Mouse (Mus musculus) thymus, postnatal 0 days (tissue): ENCODE data around the gene Plaa. TPM values are rescaled to one million over a fixed set of nuclear protein-coding genes. Genes with fewer than 3 reads are reported as not detected.
"Not testable (repeated sequence)": the region's sequence is repeated elsewhere in the genome, so short reads cannot be mapped to it uniquely, and the experiment has no call there.

Experiments used
- DNase-seq: peaks from one replicate; pipeline ENCODE4 v3.0.0-alpha.2; 2015; ENCODE audit warnings: low spot score
- polyA plus RNA-seq: library from polyadenylated mRNA; unstranded; fragments of >200 nt; fragmentation: Nextera tagmentation; extraction: Ambion mirVana; gene quantifications from 2 replicates; pipeline ENCODE4 v1.2.1, GENCODE M21; 2015

The Plaa gene
- 67.5 and 74.6 TPM in 2 replicates for polyA plus RNA-seq

- DNase-seq: peak; percentile 95
Measured at GRCm38 (mm10) chr4:94603031-94603629, at the start of gene Plaa. Gene Plaa, minus strand, starts transcription at chr4:94603244.

- not testable (repeated sequence) for DNase-seq
Measured at GRCm38 (mm10) chr4:94650426-94651175, 47.6 kb upstream of the Plaa start.

- DNase-seq: no peak
Measured at GRCm38 (mm10) chr4:94649920-94650319, 46.9 kb upstream of the Plaa start, which contains the start of gene Lrrc19. Gene Lrrc19, minus strand, starts transcription at chr4:94650144.

- no peak for DNase-seq
Measured at GRCm38 (mm10) chr4:94643141-94643540, 40.1 kb upstream of the Plaa start.

DNA sequence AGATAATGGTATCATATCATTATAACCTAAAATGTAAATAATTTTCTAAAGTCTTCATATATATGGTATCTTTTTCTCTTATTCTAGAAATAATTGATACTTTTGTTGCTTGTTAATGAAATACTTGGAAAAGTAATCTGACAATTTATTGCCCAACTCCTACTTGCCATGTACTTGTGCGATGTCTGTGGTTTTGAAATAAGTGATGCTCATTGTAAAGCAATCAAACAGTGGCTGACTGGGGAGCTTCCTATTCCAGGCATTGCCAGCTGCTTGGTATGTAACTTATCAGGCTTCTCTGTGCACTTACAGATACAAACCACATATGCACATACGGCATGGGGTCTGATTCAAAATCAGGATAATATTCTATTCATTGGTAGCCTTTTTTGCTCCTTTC is 17.0 kb upstream of the Plaa start:
- DNase-seq: no peak

DNA sequence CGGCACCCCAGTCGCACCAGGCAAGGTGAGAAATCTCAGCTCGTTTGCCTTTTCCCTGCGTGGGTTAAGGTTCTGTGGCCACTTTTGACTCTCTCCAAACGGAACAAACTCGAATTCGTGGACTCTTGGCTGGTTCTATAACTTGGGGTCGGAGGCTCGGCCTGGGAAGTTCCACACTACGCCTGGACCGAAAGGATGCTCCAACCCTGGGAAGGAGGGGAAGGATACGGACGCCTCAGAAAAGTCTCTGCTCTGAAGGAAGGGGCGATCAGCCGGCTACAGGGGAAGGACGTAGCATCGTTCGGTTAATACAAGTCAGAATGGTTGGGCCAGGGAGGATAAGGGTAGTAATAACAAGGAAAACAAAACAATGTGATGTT is 11.6 kb upstream of the Plaa start:
- no peak for DNase-seq

- DNase-seq: peak; percentile 96
Measured at GRCm38 (mm10) chr4:94613972-94614626, 11.1 kb upstream of the Plaa start, which contains the start of gene Ift74. Gene Ift74, plus strand, starts transcription at chr4:94614491.

- no peak for DNase-seq
Measured at GRCm38 (mm10) chr4:94610339-94610738, 7.3 kb upstream of the Plaa start.

DNA sequence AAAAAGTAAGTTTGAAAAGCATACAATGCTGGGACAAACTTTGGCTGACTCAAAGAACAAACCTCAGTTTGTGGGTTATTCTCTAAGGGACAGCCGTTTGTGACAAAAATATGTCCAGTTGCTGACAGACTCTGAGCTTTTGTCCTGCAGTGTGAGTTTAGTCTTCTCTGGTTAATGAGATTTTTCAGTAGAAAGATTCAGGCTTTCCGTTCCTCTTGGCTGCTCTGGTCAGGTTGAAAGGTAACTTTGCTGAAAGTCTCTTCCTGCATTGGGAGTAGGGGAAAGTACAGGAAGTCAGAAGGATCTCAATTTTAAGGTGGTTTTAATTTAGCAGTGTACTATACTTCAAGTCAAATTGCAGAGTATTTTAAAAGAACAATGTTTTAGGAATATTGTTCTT is 2.5 kb upstream of the Plaa start:
- no peak for DNase-seq

DNA sequence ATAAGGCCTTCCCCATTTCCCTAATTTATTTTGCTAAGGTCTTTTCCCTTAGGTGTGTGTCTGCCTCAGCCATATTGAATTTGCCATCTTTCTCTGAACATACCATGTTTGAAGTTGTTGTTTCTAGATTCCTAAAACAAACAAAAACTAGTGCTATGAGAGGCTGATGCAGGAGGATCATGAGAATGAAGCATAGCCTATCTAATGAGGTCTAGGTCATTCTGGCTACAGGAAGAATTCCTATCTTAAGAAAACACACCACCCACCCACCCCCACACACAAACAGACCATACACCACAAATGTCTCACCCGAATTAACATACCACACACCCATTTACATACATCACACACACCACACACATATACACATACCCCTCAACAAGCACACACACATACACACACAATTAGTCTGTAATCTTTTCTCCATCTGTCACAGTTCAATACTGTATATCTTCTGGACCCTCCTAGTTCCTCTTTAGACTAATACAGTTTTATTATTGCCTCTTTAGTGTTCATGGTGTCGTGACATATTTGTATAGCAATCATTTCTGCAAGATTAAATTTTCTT is 1.5 kb upstream of the Plaa start:
- DNase-seq: no peak

- no peak for DNase-seq
Measured at GRCm38 (mm10) chr4:94602496-94603030, 481 bp downstream of the Plaa start.

GRCm38 (mm10) chr4:94601395-94601794 is 1.6 kb downstream of the Plaa start:
- DNase-seq: no peak

GRCm38 (mm10) chr4:94592709-94593108 is 10.3 kb downstream of the Plaa start:
- no peak for DNase-seq

DNA sequence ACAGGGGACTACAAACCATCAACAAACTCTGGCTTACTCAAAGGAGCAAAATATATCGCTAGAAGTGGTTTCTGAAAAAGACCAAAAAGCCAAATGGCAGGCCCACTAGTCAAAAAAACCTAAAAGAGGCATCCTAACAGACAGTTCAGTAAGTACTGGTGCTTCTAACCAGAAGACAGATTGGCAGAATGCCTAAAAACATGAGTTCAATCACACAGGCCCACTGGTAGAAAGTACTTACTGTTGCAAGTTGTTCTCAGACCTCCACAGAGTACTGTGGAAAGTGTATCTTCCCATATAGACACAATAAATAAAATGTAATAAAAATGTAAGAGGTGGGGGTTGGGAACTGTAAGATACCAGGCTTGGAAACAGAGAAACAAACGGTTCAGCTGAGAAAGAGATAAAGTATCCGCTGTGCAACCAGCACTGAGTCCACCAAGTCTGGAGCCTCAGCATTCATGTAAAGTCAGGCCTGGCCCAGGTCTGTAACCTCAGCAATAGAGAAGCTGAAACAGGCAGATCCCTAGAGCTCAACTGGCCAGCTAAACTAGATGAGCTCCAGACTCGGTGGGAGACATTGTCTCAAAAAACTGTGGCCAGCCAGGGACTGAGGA is 11.2 kb downstream of the Plaa start:
- no peak for DNase-seq

DNA sequence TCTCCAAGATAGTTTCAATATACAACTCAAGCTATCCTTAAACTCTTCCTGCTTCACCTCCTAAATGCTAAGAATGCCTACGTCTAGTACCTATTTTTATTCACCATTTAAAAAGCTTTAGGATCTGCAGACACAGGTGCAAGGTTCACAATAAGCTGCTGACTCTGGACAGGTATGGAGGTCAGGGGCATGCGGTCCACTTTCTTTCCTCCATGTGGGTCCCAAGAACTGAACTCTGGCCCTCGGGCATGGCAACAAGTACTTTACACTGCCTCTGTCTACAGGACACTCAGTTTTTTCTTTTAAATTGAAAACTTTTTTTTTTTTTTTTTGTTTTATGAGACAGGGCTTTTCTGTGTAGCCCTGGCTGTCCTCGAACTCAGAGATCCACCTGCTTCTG is 30.4 kb downstream of the Plaa start:
- DNase-seq: no peak

- DNase-seq: no peak
Measured at GRCm38 (mm10) chr4:94564297-94564696, 38.7 kb downstream of the Plaa start.

GRCm38 (mm10) chr4:94561954-94562648 is 40.9 kb downstream of the Plaa start:
- no peak for DNase-seq

- DNase-seq: no peak
Measured at GRCm38 (mm10) chr4:94560316-94560715, 42.7 kb downstream of the Plaa start.

GRCm38 (mm10) chr4:94559266-94559665 is 43.8 kb downstream of the Plaa start:
- DNase-seq: no peak

DNA sequence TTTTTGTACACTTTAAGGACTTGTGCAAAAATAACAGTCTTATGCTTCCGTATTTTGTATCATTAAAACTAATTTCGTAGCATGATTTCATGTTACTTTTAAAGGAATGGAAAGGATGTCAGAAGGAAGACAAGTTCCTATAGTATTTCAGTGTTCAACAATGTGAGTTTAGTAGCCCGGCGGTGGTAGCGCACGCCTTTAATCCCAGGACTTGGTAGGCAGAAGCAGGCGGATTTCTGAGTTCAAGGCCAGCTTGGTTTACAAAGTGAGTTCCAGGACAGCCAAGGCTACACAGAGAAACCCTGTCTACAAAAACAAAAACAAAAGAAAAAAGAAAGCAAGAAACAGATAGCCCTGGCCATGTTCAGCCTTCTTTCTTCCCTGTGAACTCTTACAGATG is 45.9 kb downstream of the Plaa start:
- no peak for DNase-seq
